Mouse (Mus musculus) retina, embryonic 14.5 days (tissue): ENCODE measurements around the gene Pfn4.
"Not testable (repeated sequence)": the region's sequence is repeated elsewhere in the genome, so short reads cannot be mapped to it uniquely, and the experiment has no call there.

Experiments used
- DNase-seq: peaks from one replicate; pipeline ENCODE4 v3.0.0-alpha.2; 2015; ENCODE audit warnings: low spot score

The Pfn4 gene

GRCm38 (mm10) chr12:4788128-4788527, 19.3 kb downstream of the Pfn4 start:
- not testable (repeated sequence) for DNase-seq

GRCm38 (mm10) chr12:4793718-4794117, 24.9 kb downstream of the Pfn4 start:
- peak; percentile 35 for DNase-seq

GRCm38 (mm10) chr12:4797471-4797870, 28.6 kb downstream of the Pfn4 start:
- not testable (repeated sequence) for DNase-seq

- DNase-seq: no peak
These were observed 42.2 kb downstream of the Pfn4 start for GRCm38 (mm10) chr12:4811036-4811435.

- no peak for DNase-seq
These were observed 42.9 kb downstream of the Pfn4 start for GRCm38 (mm10) chr12:4811705-4812104.

GRCm38 (mm10) chr12:4813636-4814035, 44.8 kb downstream of the Pfn4 start:
- no peak for DNase-seq

- DNase-seq: no peak
These were observed 48.0 kb downstream of the Pfn4 start for GRCm38 (mm10) chr12:4816680-4817360.

- peak; percentile 98 for DNase-seq
These were observed 48.7 kb downstream of the Pfn4 start, which contains the start of gene Sf3b6 for GRCm38 (mm10) chr12:4817361-4818101. Sf3b6 (plus strand) TSS chr12:4817544.

GRCm38 (mm10) chr12:4827256-4827655, 58.4 kb downstream of the Pfn4 start:
- no peak for DNase-seq
